Mouse (Mus musculus) CD4-positive, CD25-positive, alpha-beta regulatory T cell, adult 2 months (primary cell): Measurements from ENCODE around the gene Dld.

Source experiments
- DNase-seq: peaks from one replicate; pipeline ENCODE4 v3.0.0-alpha.2; 2012; ENCODE audit warnings: low read depth, low spot score

Gene Dld

GRCm38 (mm10) chr12:31350944-31351928 lies at the start of gene Dld:
TSS of gene Dld (minus strand) at chr12:31351453.
- DNase-seq = peak; percentile 98

GRCm38 (mm10) chr12:31400821-31401220 lies 49.6 kb upstream of the Dld start:
- no peak for DNase-seq

GRCm38 (mm10) chr12:31397709-31398108 lies 46.5 kb upstream of the Dld start:
- DNase-seq = no peak

- DNase-seq = no peak
These were observed 44.6 kb upstream of the Dld start for GRCm38 (mm10) chr12:31395895-31396294.

- no peak for DNase-seq
These were observed 40.4 kb upstream of the Dld start for GRCm38 (mm10) chr12:31391696-31392095.

- no peak for DNase-seq
These were observed 39.3 kb upstream of the Dld start, which contains the start of gene Slc26a3 for GRCm38 (mm10) chr12:31390571-31390970. TSS of gene Slc26a3 (plus strand) at chr12:31390871.

GRCm38 (mm10) chr12:31387303-31387702 lies 36.0 kb upstream of the Dld start:
- no peak for DNase-seq

- no peak for DNase-seq
These were observed 31.2 kb upstream of the Dld start for GRCm38 (mm10) chr12:31382451-31382850.

- no peak for DNase-seq
These were observed 29.6 kb upstream of the Dld start for GRCm38 (mm10) chr12:31380878-31381277.

GRCm38 (mm10) chr12:31377241-31377640 lies 26.0 kb upstream of the Dld start:
- DNase-seq = no peak

GRCm38 (mm10) chr12:31376326-31376950 lies 25.2 kb upstream of the Dld start:
- DNase-seq = no peak

GRCm38 (mm10) chr12:31375283-31375615 lies 24.0 kb upstream of the Dld start:
- DNase-seq = no peak

- peak; percentile 75 for DNase-seq
These were observed 23.5 kb upstream of the Dld start for GRCm38 (mm10) chr12:31374603-31375282.

GRCm38 (mm10) chr12:31369656-31370055 lies 18.4 kb upstream of the Dld start:
- DNase-seq = no peak

- no peak for DNase-seq
These were observed 17.9 kb upstream of the Dld start for GRCm38 (mm10) chr12:31369118-31369517.

GRCm38 (mm10) chr12:31367721-31368120 lies 16.5 kb upstream of the Dld start:
- DNase-seq = no peak

GRCm38 (mm10) chr12:31366428-31366827 lies 15.2 kb upstream of the Dld start:
- no peak for DNase-seq

- DNase-seq = no peak
These were observed 886 bp downstream of the Dld start for GRCm38 (mm10) chr12:31350191-31350943.

GRCm38 (mm10) chr12:31333261-31333660 lies 18.0 kb downstream of the Dld start:
- no peak for DNase-seq

- DNase-seq = no peak
These were observed 24.1 kb downstream of the Dld start for GRCm38 (mm10) chr12:31327139-31327538.

GRCm38 (mm10) chr12:31323136-31323695 lies 28.0 kb downstream of the Dld start:
- no peak for DNase-seq
